Comparison of ENCODE assay signal across 28 mouse cellular contexts in the genomic region with DNA sequence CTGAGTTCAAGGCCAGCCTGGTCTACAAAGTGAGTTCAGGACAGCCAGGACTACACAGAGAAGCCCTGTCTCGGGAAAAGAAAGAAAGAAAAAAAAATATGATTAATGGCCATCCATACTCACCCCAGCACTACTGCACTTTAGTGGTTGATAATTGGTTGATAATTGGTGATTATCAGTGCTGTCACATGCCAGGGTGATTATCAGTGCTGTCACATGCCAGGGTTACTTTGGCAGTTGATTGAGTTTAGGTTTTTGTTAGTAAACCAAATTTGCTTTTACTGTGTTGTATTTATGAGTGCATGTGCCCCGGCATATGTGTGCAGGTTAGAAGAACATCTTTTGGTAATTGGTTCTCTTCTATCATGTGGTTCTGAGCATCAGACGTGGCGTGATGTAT. TPM values are rescaled to one million over a fixed set of nuclear protein-coding genes. Genes with fewer than 3 reads are reported as not detected.
DNase-seq lines count a peak whose midpoint lies in the region; ATAC-seq and TF ChIP-seq lines count a peak whose summit lies in the region.
"Had no signal": no experiment of that assay in that cellular context is flagged by ENCODE, and none has a peak within 500 bp of the region (broad histone marks: within the 10 kb centered on the region; RNA-seq: fewer than 3 reads in every experiment).

No protein-coding gene starts in this region.

- H3K4me2 ChIP-seq in midbrain, embryonic 11.5 days: no peak overlapping the region
- H3K4me2 ChIP-seq in midbrain, embryonic 14.5 days (ENCODE audit: low read length): no peak overlapping the region
- no peak overlapping the region for H3K4me2 ChIP-seq in stomach, postnatal 0 days (replicated peaks; ENCODE audit: low read depth)
- H3K4me2 ChIP-seq: embryonic facial prominence, embryonic 13.5 days; forebrain, embryonic 12.5 days; forebrain, embryonic 15.5 days; heart, embryonic 13.5 days; hindbrain, embryonic 14.5 days had no signal

- H3K27ac ChIP-seq in midbrain, embryonic 11.5 days (ENCODE audit: low read depth, low read length): no peak overlapping the region
- no peak overlapping the region for H3K27ac ChIP-seq in midbrain, embryonic 14.5 days (replicated peaks; ENCODE audit: low read depth, low read length)
- no peak overlapping the region for H3K27ac ChIP-seq in heart, adult 2 months
- no peak overlapping the region for H3K27ac ChIP-seq in stomach, postnatal 0 days (replicated peaks)
- H3K27ac ChIP-seq: embryonic facial prominence, embryonic 10.5 days; embryonic facial prominence, embryonic 13.5 days; forebrain, embryonic 12.5 days; forebrain, embryonic 15.5 days; heart, embryonic 10.5 days; heart, embryonic 13.5 days; hindbrain, embryonic 14.5 days; hindbrain, postnatal 0 days had no signal

- DNase-seq in midbrain, embryonic 11.5 days (ENCODE audit: low spot score, missing footprints): peak; percentile 8
- no peak for DNase-seq in midbrain, embryonic 14.5 days
- peak; percentile 33 for DNase-seq in c-Kit-positive CD71-positive TER-119-negative erythroid progenitor cells, embryonic 14.5 days (ENCODE audit: low read depth)
- DNase-seq in heart, adult 2 months: no peak
- DNase-seq in stomach, postnatal 0 days (ENCODE audit: low spot score): no peak
- DNase-seq: adrenal gland, postnatal 10 days; adrenal gland, postnatal 36 days; cerebellum, adult 11-12 months; cerebellum, adult 8-10 months; cerebellum, postnatal 10 days; cerebellum, postnatal 36 days; embryo, embryonic 11 days; gastrocnemius, postnatal 25 days; heart, adult 18-20 months; heart, postnatal 14 days; heart, postnatal 4 days had no signal

- intact Hi-C loops in heart, adult 2 months (cut with DNase I): loop anchor here (5.0 kb wide), 1 partner anchor 160 kb away; no protein-coding TSS in a partner anchor

- H3K79me2 ChIP-seq in heart, adult 2 months (replicated peaks; ENCODE audit: control insufficient read depth, insufficient read depth, low read length): no peaks in the 10 kb centered on the region

- no peaks in the 10 kb centered on the region for H3K9me3 ChIP-seq in midbrain, embryonic 11.5 days (ENCODE audit: control insufficient read depth, low read length)
- no peaks in the 10 kb centered on the region for H3K9me3 ChIP-seq in midbrain, embryonic 14.5 days (ENCODE audit: control insufficient read depth, low read length)
- H3K9me3 ChIP-seq in stomach, postnatal 0 days (ENCODE audit: control insufficient read depth, low read length): no peaks in the 10 kb centered on the region
- H3K9me3 ChIP-seq: embryonic facial prominence, embryonic 10.5 days; embryonic facial prominence, embryonic 13.5 days; forebrain, embryonic 12.5 days; forebrain, embryonic 15.5 days; heart, embryonic 10.5 days; heart, embryonic 13.5 days had no signal

- no peak for TF ChIP-seq EP300 in heart, adult 2 months (IDR thresholded peaks at IDR 0.05; ENCODE audit: insufficient read depth, low read depth, low read length)
- no peak for TF ChIP-seq EP300 in stomach, postnatal 0 days (optimal IDR thresholded peaks at IDR 0.05)

- H3K9ac ChIP-seq in midbrain, embryonic 11.5 days (ENCODE audit: low read length): no peak overlapping the region
- no peak overlapping the region for H3K9ac ChIP-seq in midbrain, embryonic 14.5 days (replicated peaks; ENCODE audit: low read length)
- no peak overlapping the region for H3K9ac ChIP-seq in heart, adult 2 months (ENCODE audit: low read depth, low read length)
- no peak overlapping the region for H3K9ac ChIP-seq in stomach, postnatal 0 days (ENCODE audit: low read length)
- H3K9ac ChIP-seq: embryonic facial prominence, embryonic 13.5 days; forebrain, embryonic 12.5 days; forebrain, embryonic 15.5 days; heart, embryonic 13.5 days; hindbrain, embryonic 14.5 days had no signal

- peaks cover 12% of the 10 kb centered on the region for H3K36me3 ChIP-seq in midbrain, embryonic 11.5 days (ENCODE audit: control insufficient read depth, insufficient read depth, low read length)
- H3K36me3 ChIP-seq in midbrain, embryonic 14.5 days (ENCODE audit: control insufficient read depth, insufficient read depth, low read length): peaks cover 66% of the 10 kb centered on the region
- H3K36me3 ChIP-seq in heart, adult 2 months (ENCODE audit: control insufficient read depth, insufficient read depth, low read length): no peaks in the 10 kb centered on the region
- H3K36me3 ChIP-seq in stomach, postnatal 0 days (ENCODE audit: control insufficient read depth, insufficient read depth, low read length): peaks cover 6% of the 10 kb centered on the region; the same call in 1 of the 2 replicates

- 95% methylated on average over 4 of the region's 4 CpGs for WGBS in midbrain, embryonic 11.5 days
- 91% methylated on average over 4 of the region's 4 CpGs for WGBS in midbrain, embryonic 14.5 days
- WGBS in heart, adult 2 months: 93% methylated on average over 4 of the region's 4 CpGs
- 91% methylated on average over 4 of the region's 4 CpGs for WGBS in stomach, postnatal 0 days

- H3K4me3 ChIP-seq in midbrain, embryonic 11.5 days (ENCODE audit: low read depth, low read length): no peak overlapping the region
- no peak overlapping the region for H3K4me3 ChIP-seq in midbrain, embryonic 14.5 days (replicated peaks; ENCODE audit: low read depth, low read length)
- no peak overlapping the region for H3K4me3 ChIP-seq in heart, adult 2 months
- H3K4me3 ChIP-seq in stomach, postnatal 0 days (ENCODE audit: low read depth, low read length): no peak overlapping the region
- H3K4me3 ChIP-seq: embryonic facial prominence, embryonic 10.5 days; embryonic facial prominence, embryonic 13.5 days; erythroblast, embryonic 14.5 days; forebrain, embryonic 12.5 days; forebrain, embryonic 15.5 days; heart, embryonic 10.5 days; heart, embryonic 13.5 days had no signal

- TF ChIP-seq CTCF in heart, adult 2 months (IDR thresholded peaks at IDR 0.05): no peak
- no peak for TF ChIP-seq CTCF in stomach, postnatal 0 days (IDR thresholded peaks at IDR 0.05; ENCODE audit: low read depth)

- ATAC-seq in midbrain, embryonic 11.5 days (ENCODE audit: low FRiP score): no peak
- ATAC-seq in midbrain, embryonic 14.5 days (ENCODE audit: low FRiP score, low TSS enrichment): no peak
- ATAC-seq in megakaryocyte progenitor cell, adult 5-6 weeks (replicated peaks; ENCODE audit: poor library complexity): peak; percentile 47; the same call in 1 of the 2 replicates
- no peak for ATAC-seq in stomach, postnatal 0 days (ENCODE audit: low FRiP score, low TSS enrichment)
- ATAC-seq: CD4-positive, CD25-positive, alpha-beta regulatory T cell, adult 4 months; forebrain, embryonic 15.5 days; hindbrain, postnatal 0 days; Patski had no signal

- no peaks in the 10 kb centered on the region for H3K27me3 ChIP-seq in midbrain, embryonic 11.5 days (ENCODE audit: control insufficient read depth, insufficient read depth, low read length)
- no peaks in the 10 kb centered on the region for H3K27me3 ChIP-seq in midbrain, embryonic 14.5 days (ENCODE audit: control insufficient read depth, insufficient read depth, low read length)
- H3K27me3 ChIP-seq in heart, adult 2 months (ENCODE audit: control insufficient read depth, insufficient read depth, low read length): no peaks in the 10 kb centered on the region
- no peaks in the 10 kb centered on the region for H3K27me3 ChIP-seq in stomach, postnatal 0 days (ENCODE audit: control insufficient read depth, insufficient read depth, low read length)
- H3K27me3 ChIP-seq: embryonic facial prominence, embryonic 13.5 days; forebrain, embryonic 12.5 days; forebrain, embryonic 15.5 days; heart, embryonic 13.5 days; Patski had no signal

- TF ChIP-seq POLR2A in heart, adult 2 months (IDR thresholded peaks at IDR 0.05; ENCODE audit: insufficient read depth, low read depth, low read length): no peak

- H3K4me1 ChIP-seq in midbrain, embryonic 11.5 days (ENCODE audit: control insufficient read depth, insufficient read depth, low read length): no peaks in the 10 kb centered on the region
- no peaks in the 10 kb centered on the region for H3K4me1 ChIP-seq in midbrain, embryonic 14.5 days (ENCODE audit: control insufficient read depth, insufficient read depth, low read length)
- no peaks in the 10 kb centered on the region for H3K4me1 ChIP-seq in heart, adult 2 months (ENCODE audit: control insufficient read depth, insufficient read depth, low read length)
- H3K4me1 ChIP-seq in stomach, postnatal 0 days (replicated peaks; ENCODE audit: control insufficient read depth, insufficient read depth): no peaks in the 10 kb centered on the region
- H3K4me1 ChIP-seq: embryonic facial prominence, embryonic 10.5 days; embryonic facial prominence, embryonic 13.5 days; forebrain, embryonic 12.5 days; forebrain, embryonic 15.5 days had no signal

RNA-seq across cellular contexts. Expression of gene Cnbd2, which starts 10.0 kb away (rescaled TPM):
- 3.3 and 4.2 TPM in 2 replicates for polyA plus RNA-seq in midbrain, embryonic 11.5 days (2014; fragmentation: Nextera tagmentation; extraction: Ambion mirVana)
- polyA plus RNA-seq in midbrain, embryonic 14.5 days (2014; fragmentation: Nextera tagmentation; extraction: Ambion mirVana): 6.9 and 7.9 TPM in 2 replicates
- 2.7 TPM in 2 replicates for total RNA-seq in megakaryocyte progenitor cell, adult 5-6 weeks (2015)
- 3.6 and 4.9 TPM in 2 replicates for total RNA-seq in megakaryocyte progenitor cell, adult 5-6 weeks (2017)
- total RNA-seq in heart, adult 2 months (2021): 1 to 10 TPM in 1 of 2 experiments, under 1 TPM in 1; 0.89 to 1.0 TPM
- polyA plus RNA-seq in heart, adult 2 months (2012; rRNA removed): 0.92 and 0.94 TPM in 2 replicates
- polyA plus RNA-seq in stomach, postnatal 0 days (2015; fragmentation: Nextera tagmentation; extraction: Ambion mirVana): 6.1 and 6.3 TPM in 2 replicates
- polyA plus RNA-seq: erythroblast, embryonic 14.5 days had no signal

RNA-seq across cellular contexts. Expression of gene Scand1, which starts 10.4 kb away (rescaled TPM):
- polyA plus RNA-seq in midbrain, embryonic 11.5 days (2014; fragmentation: Nextera tagmentation; extraction: Ambion mirVana): 85.3 and 93.4 TPM in 2 replicates
- 93.3 and 102 TPM in 2 replicates for polyA plus RNA-seq in midbrain, embryonic 14.5 days (2014; fragmentation: Nextera tagmentation; extraction: Ambion mirVana)
- total RNA-seq in megakaryocyte progenitor cell, adult 5-6 weeks (2015): 1.8 and 4.2 TPM in 2 replicates
- 5.6 and 17.2 TPM in 2 replicates for total RNA-seq in megakaryocyte progenitor cell, adult 5-6 weeks (2017)
- 10 to 100 TPM; 78.9 to 85.9 TPM for total RNA-seq in heart, adult 2 months (2021)
- 18.9 and 46.2 TPM in 2 replicates for polyA plus RNA-seq in heart, adult 2 months (2012; rRNA removed)
- 116 TPM in 2 replicates for polyA plus RNA-seq in stomach, postnatal 0 days (2015; fragmentation: Nextera tagmentation; extraction: Ambion mirVana)

Comparison
In these comparisons a context has a peak if more than half of its experiments do, and no peak if none do; other contexts are left out.
1. DNase-seq: peak in midbrain, embryonic 11.5 days (single experiment) and c-Kit-positive CD71-positive TER-119-negative erythroid progenitor cells, embryonic 14.5 days (single experiment); none in midbrain, embryonic 14.5 days (single experiment), heart, adult 2 months (0 of 2) and stomach, postnatal 0 days (single experiment).